Mouse (Mus musculus) cerebellum, postnatal 36 days (tissue): ENCODE measurements around the gene Lpar3.

ENCODE experiments used
- DNase-seq, 2 experiments: peaks; one replicate each; pipeline ENCODE4 v3.0.0; 2021 to 2022; ENCODE audit warnings: mixed read lengths in 2 of 2

Lpar3 gene

GRCm38 (mm10) chr3:146211141-146211747 is 9.5 kb upstream of the Lpar3 start:
- no peak for DNase-seq

- no peak for DNase-seq
These were observed 8.8 kb upstream of the Lpar3 start for GRCm38 (mm10) chr3:146211964-146212363.

GRCm38 (mm10) chr3:146213336-146213735 is 7.4 kb upstream of the Lpar3 start:
- no peak for DNase-seq

- DNase-seq: no peak
These were observed 4.2 kb upstream of the Lpar3 start for GRCm38 (mm10) chr3:146216561-146216960.

GRCm38 (mm10) chr3:146224271-146224670 is 3.5 kb downstream of the Lpar3 start:
- no peak for DNase-seq

- no peak for DNase-seq
These were observed 4.4 kb downstream of the Lpar3 start for GRCm38 (mm10) chr3:146225061-146225761.

GRCm38 (mm10) chr3:146227427-146227826 is 6.7 kb downstream of the Lpar3 start:
- no peak for DNase-seq

GRCm38 (mm10) chr3:146228559-146229310 is 8.0 kb downstream of the Lpar3 start:
- no peak for DNase-seq

GRCm38 (mm10) chr3:146232708-146233107 is 11.9 kb downstream of the Lpar3 start:
- no peak for DNase-seq

- DNase-seq: no peak
These were observed 13.0 kb downstream of the Lpar3 start for GRCm38 (mm10) chr3:146233741-146234140.

- no peak for DNase-seq
These were observed 13.8 kb downstream of the Lpar3 start for GRCm38 (mm10) chr3:146234530-146234929.

GRCm38 (mm10) chr3:146236280-146236679 is 15.5 kb downstream of the Lpar3 start:
- DNase-seq: no peak

GRCm38 (mm10) chr3:146237676-146238075 is 16.9 kb downstream of the Lpar3 start:
- DNase-seq: no peak

GRCm38 (mm10) chr3:146244630-146245029 is 23.9 kb downstream of the Lpar3 start:
- no peak for DNase-seq

GRCm38 (mm10) chr3:146246557-146246956 is 25.8 kb downstream of the Lpar3 start:
- no peak for DNase-seq

GRCm38 (mm10) chr3:146246992-146247391 is 26.2 kb downstream of the Lpar3 start:
- no peak for DNase-seq

GRCm38 (mm10) chr3:146249895-146250294 is 29.1 kb downstream of the Lpar3 start:
- DNase-seq: no peak

GRCm38 (mm10) chr3:146251771-146252170 is 31.0 kb downstream of the Lpar3 start:
- no peak for DNase-seq

- no peak for DNase-seq
These were observed 33.1 kb downstream of the Lpar3 start for GRCm38 (mm10) chr3:146253736-146254320.

- DNase-seq: no peak
These were observed 34.4 kb downstream of the Lpar3 start for GRCm38 (mm10) chr3:146255123-146255522.

- DNase-seq: no peak
These were observed 36.8 kb downstream of the Lpar3 start for GRCm38 (mm10) chr3:146257483-146258122.

- no peak for DNase-seq
These were observed 39.4 kb downstream of the Lpar3 start for GRCm38 (mm10) chr3:146260203-146260602.

GRCm38 (mm10) chr3:146260845-146261244 is 40.1 kb downstream of the Lpar3 start:
- no peak for DNase-seq
